Mouse (Mus musculus) liver, embryonic 16.5 days (tissue): Measurements from ENCODE around the gene Tex44. TPM values are rescaled to one million over a fixed set of nuclear protein-coding genes. Genes with fewer than 3 reads are reported as not detected.
A peak's percentile ranks its signal among the peaks of the same experiment; 100 is the strongest.

ENCODE experiments used
- ATAC-seq: fragments of 200-750 bp; cut with Nextera tagmentation; 2 replicates; pipeline ENCODE4 v1.8.0; 2017; ENCODE audit warnings: low read depth, mild to moderate bottlenecking, moderate number of reproducible peaks, moderate library complexity
- H3K27ac ChIP-seq: fragments of 300-500 bp; sonication (generic); 2 replicates; pipeline ENCODE4 v1.5.1; 2014; ENCODE audit warnings: mild to moderate bottlenecking, low read length
- H3K27me3 ChIP-seq: fragments of 300-500 bp; sonication (generic); 2 replicates; pipeline ENCODE4 v1.6.1; 2014; ENCODE audit warnings: low read depth, low read length, mixed read lengths; ENCODE audit not compliant: control insufficient read depth, insufficient read depth
- H3K36me3 ChIP-seq: fragments of 300-500 bp; sonication (generic); 2 replicates; pipeline ENCODE4 v1.6.1; 2014; ENCODE audit warnings: mild to moderate bottlenecking; ENCODE audit not compliant: control insufficient read depth, insufficient read depth
- H3K4me1 ChIP-seq: fragments of 300-500 bp; sonication (generic); 2 replicates; pipeline ENCODE4 v1.6.1; 2014; ENCODE audit warnings: low read depth, low read length, mixed read lengths; ENCODE audit not compliant: control insufficient read depth
- H3K4me2 ChIP-seq: fragments of 300-500 bp; sonication (generic); 2 replicates; pipeline ENCODE4 v1.6.1; 2014; ENCODE audit warnings: low read depth, low read length, mixed read lengths
- H3K4me3 ChIP-seq: fragments of 300-500 bp; sonication (generic); 2 replicates; pipeline ENCODE4 v1.5.1; 2014; ENCODE audit warnings: low read depth, mild to moderate bottlenecking, low read length
- H3K9ac ChIP-seq: fragments of 300-500 bp; sonication (generic); 2 replicates; pipeline ENCODE4 v1.6.1; 2014; ENCODE audit warnings: low read depth, low read length
- H3K9me3 ChIP-seq: fragments of 300-500 bp; sonication (generic); replicated peaks from 2 replicates; pipeline ENCODE4 v1.6.1; 2016; ENCODE audit warnings: low read length; ENCODE audit not compliant: control insufficient read depth
- WGBS: fragments of 180-500 bp; shearing (Covaris S2); extraction: QIAGEN DNeasy Blood & Tissue Kit; methylation state at CpG from one replicate; pipeline ENCODE4 v1.1.7; 2014; ENCODE audit not compliant: insufficient replicate concordance; 5-methylcytosine and 5-hydroxymethylcytosine counted together
- polyA plus RNA-seq: library from polyadenylated mRNA; unstranded; fragments of >200 nt; fragmentation: Nextera tagmentation; extraction: Ambion mirVana; gene quantifications from 2 replicates; pipeline ENCODE4 v1.2.1, GENCODE M21; 2015

Tex44 gene
- polyA plus RNA-seq, 1 experiment from 2014 or later = not detected

GRCm38 (mm10) chr1:86438501-86438900 is 12.4 kb downstream of the Tex44 start:
- H3K9me3 ChIP-seq = no peaks in the 10 kb centered on the region
- WGBS = 52% methylated on average over 2 of the region's 2 CpGs
- no peak overlapping the region for H3K4me2 ChIP-seq
- H3K27me3 ChIP-seq = no peaks in the 10 kb centered on the region
- no peaks in the 10 kb centered on the region for H3K36me3 ChIP-seq
- no peak overlapping the region for H3K4me3 ChIP-seq
- no peak overlapping the region for H3K27ac ChIP-seq
- no peak for ATAC-seq
- H3K9ac ChIP-seq = no peak overlapping the region
- H3K4me1 ChIP-seq = peaks cover 56% of the 10 kb centered on the region

- Histone ChIP-seq H3K36me3 (no peaks in the 10 kb centered on the region), H3K4me3 (no peak overlapping the region), H3K27ac (no peak overlapping the region), H3K9ac (no peak overlapping the region), H3K27me3 (no peaks in the 10 kb centered on the region), H3K4me1 (peaks cover 54% of the 10 kb centered on the region), H3K4me2 (no peak overlapping the region), H3K9me3 (no peaks in the 10 kb centered on the region)
- WGBS = 31% methylated on average over 8 of the region's 8 CpGs
- no peak for ATAC-seq
These were observed 13.5 kb downstream of the Tex44 start for GRCm38 (mm10) chr1:86439487-86440170.

- ATAC-seq = peak; percentile 73
- H3K27ac ChIP-seq = peak overlapping the region; percentile 82
- no peaks in the 10 kb centered on the region for H3K27me3 ChIP-seq
- peaks cover 47% of the 10 kb centered on the region for H3K4me1 ChIP-seq
- peak overlapping the region; percentile 68 for H3K9ac ChIP-seq
- peak overlapping the region; percentile 64 for H3K4me3 ChIP-seq
- peak overlapping the region; percentile 93 for H3K4me2 ChIP-seq
- WGBS = 12% methylated on average over 18 of the region's 18 CpGs
- no peaks in the 10 kb centered on the region for H3K36me3 ChIP-seq
- H3K9me3 ChIP-seq = no peaks in the 10 kb centered on the region
These were observed 14.2 kb downstream of the Tex44 start for GRCm38 (mm10) chr1:86440171-86440886.

GRCm38 (mm10) chr1:86440887-86441723 is 15.0 kb downstream of the Tex44 start:
- ATAC-seq = peak; percentile 54
- Histone ChIP-seq H3K9ac (peak overlapping the region; percentile 68), H3K4me3 (peak overlapping the region; percentile 64), H3K36me3 (no peaks in the 10 kb centered on the region), H3K4me1 (peaks cover 41% of the 10 kb centered on the region), H3K27me3 (no peaks in the 10 kb centered on the region), H3K9me3 (no peaks in the 10 kb centered on the region), H3K4me2 (peak overlapping the region; percentile 93), H3K27ac (peak overlapping the region; percentile 82)
- WGBS = under 1% methylated on average over 29 of the region's 29 CpGs

- peak overlapping the region; percentile 64 for H3K4me3 ChIP-seq
- no peaks in the 10 kb centered on the region for H3K9me3 ChIP-seq
- WGBS = 1% methylated on average over 5 of the region's 5 CpGs
- H3K36me3 ChIP-seq = no peaks in the 10 kb centered on the region
- peak overlapping the region; percentile 82 for H3K27ac ChIP-seq
- H3K27me3 ChIP-seq = no peaks in the 10 kb centered on the region
- peaks cover 41% of the 10 kb centered on the region for H3K4me1 ChIP-seq
- no peak; the same call in 1 of the 2 replicates for ATAC-seq
- H3K9ac ChIP-seq = peak overlapping the region; percentile 68
- H3K4me2 ChIP-seq = peak overlapping the region; percentile 93
These were observed 15.5 kb downstream of the Tex44 start for GRCm38 (mm10) chr1:86441724-86441979.

GRCm38 (mm10) chr1:86441980-86442831 is 16.1 kb downstream of the Tex44 start:
- no peaks in the 10 kb centered on the region for H3K27me3 ChIP-seq
- peak overlapping the region; percentile 64 for H3K4me3 ChIP-seq
- ATAC-seq = peak; percentile 50
- no peaks in the 10 kb centered on the region for H3K36me3 ChIP-seq
- peaks cover 41% of the 10 kb centered on the region for H3K4me1 ChIP-seq
- peak overlapping the region; percentile 82 for H3K27ac ChIP-seq
- no peaks in the 10 kb centered on the region for H3K9me3 ChIP-seq
- H3K9ac ChIP-seq = peak overlapping the region; percentile 68
- WGBS = under 1% methylated on average over 81 of the region's 81 CpGs
- H3K4me2 ChIP-seq = peak overlapping the region; percentile 93

- Histone ChIP-seq H3K4me3 (peak overlapping the region; percentile 64), H3K27me3 (no peaks in the 10 kb centered on the region), H3K27ac (peak overlapping the region; percentile 82), H3K4me2 (peak overlapping the region; percentile 93), H3K9ac (peak overlapping the region; percentile 68), H3K36me3 (no peaks in the 10 kb centered on the region), H3K9me3 (no peaks in the 10 kb centered on the region), H3K4me1 (peaks cover 35% of the 10 kb centered on the region)
- peak; percentile 2 for ATAC-seq
- 3% methylated on average over 24 of the region's 24 CpGs for WGBS
These were observed 16.7 kb downstream of the Tex44 start for GRCm38 (mm10) chr1:86442832-86443231.

- 37% methylated on average over 8 of the region's 8 CpGs for WGBS
These were observed 17.4 kb downstream of the Tex44 start for GRCm38 (mm10) chr1:86443386-86444172.

More at GRCm38 (mm10) chr1:86443386-86444172, 17.4 kb downstream of the Tex44 start:
- Histone ChIP-seq H3K36me3 (no peaks in the 10 kb centered on the region), H3K4me2 (peak overlapping the region; percentile 93; the same call in 1 of the 2 replicates), H3K27me3 (no peaks in the 10 kb centered on the region), H3K9me3 (no peaks in the 10 kb centered on the region), H3K4me3 (peak overlapping the region; percentile 64; the same call in 1 of the 2 replicates), H3K9ac (peak overlapping the region; percentile 68; the same call in 1 of the 2 replicates), H3K27ac (peak overlapping the region; percentile 82), H3K4me1 (peaks cover 34% of the 10 kb centered on the region)
- no peak for ATAC-seq
